Mouse (Mus musculus): ENCODE measurements around the gene Slc36a4.

Gene Slc36a4

GRCm38 (mm10) chr9:15709599-15710381 is at the start of gene Slc36a4:
Gene Slc36a4 (plus strand): TSS chr9:15709738.
- peak; percentile 60 for DNase-seq (ENCODE audit: low read depth, low spot score)

DNA sequence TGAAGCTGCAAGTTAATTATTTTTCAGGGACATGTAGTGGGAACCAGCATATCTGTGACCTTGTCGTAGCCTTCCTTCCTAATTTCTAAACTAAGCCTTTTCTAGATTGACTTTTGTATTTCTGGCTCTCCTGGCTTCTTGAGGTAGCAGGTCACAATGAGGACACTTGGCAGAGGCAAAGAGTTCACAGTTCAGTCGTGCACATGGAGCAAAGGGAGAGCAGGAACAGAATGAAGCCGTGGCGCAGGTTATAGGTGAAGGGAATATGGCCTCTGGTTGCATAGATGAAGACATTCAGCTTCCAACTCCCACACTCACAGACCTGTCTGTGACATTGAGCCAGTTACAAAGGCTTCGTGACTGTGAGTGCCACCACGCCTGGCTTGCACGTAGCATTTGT is 44.9 kb upstream of the Slc36a4 start:
- no peak for DNase-seq (ENCODE audit: low read depth, low spot score)

GRCm38 (mm10) chr9:15669452-15669851 is 40.1 kb upstream of the Slc36a4 start:
- no peak for DNase-seq (ENCODE audit: low read depth, low spot score)

- DNase-seq (ENCODE audit: low read depth, low spot score) = no peak
Observed at GRCm38 (mm10) chr9:15670002-15670527, 39.5 kb upstream of the Slc36a4 start.

GRCm38 (mm10) chr9:15672251-15672650 is 37.3 kb upstream of the Slc36a4 start:
- DNase-seq (ENCODE audit: low read depth, low spot score) = no peak

GRCm38 (mm10) chr9:15681855-15682466 is 27.6 kb upstream of the Slc36a4 start:
- peak; percentile 47 for DNase-seq (ENCODE audit: low read depth, low spot score)

DNA sequence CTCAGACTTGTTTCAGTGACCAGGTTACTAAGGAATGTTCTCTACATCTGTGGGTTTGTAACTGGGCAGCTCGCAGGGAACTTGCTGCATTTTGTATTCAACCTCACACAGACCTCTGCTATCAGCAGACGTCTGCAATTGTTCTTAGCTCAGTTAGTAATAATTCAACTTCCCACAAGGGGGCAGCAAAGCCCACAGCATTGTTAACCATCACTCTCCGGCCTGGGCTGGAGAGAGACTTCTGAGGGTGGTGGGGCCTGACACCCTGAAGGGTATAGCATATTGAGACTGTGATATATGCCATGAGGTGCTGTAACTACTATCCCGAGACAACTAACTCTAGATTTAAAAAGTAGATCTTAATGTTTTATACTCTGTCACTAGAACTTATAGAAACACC is 24.3 kb upstream of the Slc36a4 start:
- peak; percentile 21 for DNase-seq (ENCODE audit: low read depth, low spot score)

DNA sequence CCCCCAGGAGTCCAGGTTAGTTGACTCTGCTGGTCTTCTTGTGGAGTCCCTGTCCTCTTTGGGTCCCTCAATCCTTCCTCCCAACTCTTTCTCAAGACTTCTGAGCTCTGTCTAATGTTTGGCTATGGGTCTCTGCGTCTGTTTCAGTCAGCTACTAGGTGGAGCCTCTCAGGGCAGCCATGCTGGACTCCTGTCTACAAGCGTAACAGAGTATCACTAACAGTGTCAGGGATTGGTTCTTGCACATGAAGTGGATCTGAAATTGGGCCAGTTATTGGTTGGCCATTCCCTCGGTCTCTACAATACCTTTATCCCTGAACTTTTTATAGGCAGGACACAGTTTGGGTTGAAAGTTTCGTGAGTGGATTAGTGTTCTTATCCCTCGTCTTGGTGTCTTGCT is 22.2 kb upstream of the Slc36a4 start:
- no peak for DNase-seq (ENCODE audit: low read depth, low spot score)

DNA sequence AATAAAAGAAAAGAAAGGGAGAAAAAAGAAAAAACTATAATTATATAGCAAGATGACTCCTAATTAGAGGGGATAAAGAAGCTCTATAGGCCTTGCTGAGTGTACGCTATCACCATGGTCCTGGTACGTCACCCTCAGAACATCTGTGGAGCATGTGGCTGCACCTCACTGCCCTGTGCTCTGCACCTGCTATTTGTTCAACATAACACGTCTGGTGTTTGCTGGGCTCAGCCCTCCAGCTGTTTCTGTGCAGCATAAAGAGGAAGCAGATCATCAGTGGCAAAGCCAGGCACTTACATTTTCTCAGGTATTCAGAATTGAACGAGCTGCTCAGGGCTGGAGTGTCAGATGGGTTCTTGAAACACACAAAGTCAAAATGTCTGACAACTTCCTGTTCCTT is 15.7 kb upstream of the Slc36a4 start:
- no peak for DNase-seq (ENCODE audit: low read depth, low spot score)

DNA sequence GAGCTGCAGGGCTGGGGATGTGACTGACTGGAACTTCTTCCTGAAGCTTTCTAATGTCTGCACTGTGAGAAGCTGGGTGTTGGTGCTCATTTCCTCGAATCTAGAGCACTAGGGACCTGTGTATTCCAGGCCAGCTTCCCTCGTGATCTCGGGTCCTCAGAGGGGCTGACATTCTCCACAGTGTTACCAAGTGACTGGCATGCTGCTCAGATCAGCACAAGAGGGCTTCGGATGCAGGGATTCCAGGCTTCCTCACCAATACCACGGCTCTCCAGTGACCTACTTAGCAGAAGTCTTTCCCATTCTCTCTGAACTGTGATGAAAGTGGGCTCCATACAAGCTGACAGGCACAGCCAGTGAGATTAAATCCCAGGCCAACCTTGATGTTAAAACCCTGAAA is 14.5 kb upstream of the Slc36a4 start:
- no peak for DNase-seq (ENCODE audit: low read depth, low spot score)

DNA sequence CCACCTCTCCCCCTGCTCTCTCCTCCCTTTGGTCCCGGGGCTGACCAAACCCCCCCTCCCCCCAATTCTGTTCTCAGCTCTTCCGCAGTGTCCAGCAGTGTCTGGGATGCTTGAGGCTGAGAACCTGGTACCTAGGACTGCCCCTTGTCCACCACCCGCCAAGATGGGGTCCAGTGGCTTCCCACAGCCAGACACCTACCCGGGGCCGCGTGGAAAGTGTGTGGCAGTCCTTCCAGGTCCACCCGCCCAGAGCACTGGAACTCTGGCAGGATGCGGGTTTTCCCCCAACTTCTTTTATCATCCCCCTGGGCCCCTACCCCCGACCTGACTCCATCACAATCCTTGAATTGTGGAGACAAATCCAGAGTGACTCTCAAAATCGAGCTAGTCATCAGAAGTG is 3.8 kb upstream of the Slc36a4 start:
- no peak for DNase-seq (ENCODE audit: low read depth, low spot score)

DNA sequence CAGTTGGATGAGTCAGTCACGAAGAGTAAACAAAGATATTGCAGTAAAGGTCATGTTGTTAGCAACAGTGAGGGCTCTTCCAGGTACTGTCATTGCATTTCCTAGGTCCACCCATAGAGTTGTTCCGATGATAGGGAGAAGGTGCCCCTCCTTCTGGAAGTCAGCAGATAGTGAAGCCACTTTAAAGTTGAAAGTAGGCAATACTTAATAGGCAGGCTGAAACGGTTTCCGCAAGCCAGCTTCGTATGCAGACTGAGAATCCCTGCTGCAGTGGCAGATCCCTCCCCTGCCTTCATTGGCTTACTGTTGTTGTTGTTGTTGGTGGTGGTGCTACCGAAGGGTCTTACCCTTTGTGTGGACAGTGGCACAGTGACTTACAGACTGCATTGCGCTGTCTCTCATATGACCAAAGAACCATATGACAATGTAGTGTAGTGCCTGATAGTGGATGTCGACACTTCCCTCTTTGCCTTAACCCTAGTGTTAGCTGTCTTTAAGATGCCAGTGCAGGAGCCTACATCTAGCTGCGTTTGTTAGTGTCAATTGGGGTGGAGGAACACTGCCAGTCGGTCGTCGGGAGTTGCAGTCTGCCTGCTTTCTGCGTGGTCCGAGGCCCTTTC is 449 bp upstream of the Slc36a4 start:
- DNase-seq (ENCODE audit: low read depth, low spot score) = no peak

DNA sequence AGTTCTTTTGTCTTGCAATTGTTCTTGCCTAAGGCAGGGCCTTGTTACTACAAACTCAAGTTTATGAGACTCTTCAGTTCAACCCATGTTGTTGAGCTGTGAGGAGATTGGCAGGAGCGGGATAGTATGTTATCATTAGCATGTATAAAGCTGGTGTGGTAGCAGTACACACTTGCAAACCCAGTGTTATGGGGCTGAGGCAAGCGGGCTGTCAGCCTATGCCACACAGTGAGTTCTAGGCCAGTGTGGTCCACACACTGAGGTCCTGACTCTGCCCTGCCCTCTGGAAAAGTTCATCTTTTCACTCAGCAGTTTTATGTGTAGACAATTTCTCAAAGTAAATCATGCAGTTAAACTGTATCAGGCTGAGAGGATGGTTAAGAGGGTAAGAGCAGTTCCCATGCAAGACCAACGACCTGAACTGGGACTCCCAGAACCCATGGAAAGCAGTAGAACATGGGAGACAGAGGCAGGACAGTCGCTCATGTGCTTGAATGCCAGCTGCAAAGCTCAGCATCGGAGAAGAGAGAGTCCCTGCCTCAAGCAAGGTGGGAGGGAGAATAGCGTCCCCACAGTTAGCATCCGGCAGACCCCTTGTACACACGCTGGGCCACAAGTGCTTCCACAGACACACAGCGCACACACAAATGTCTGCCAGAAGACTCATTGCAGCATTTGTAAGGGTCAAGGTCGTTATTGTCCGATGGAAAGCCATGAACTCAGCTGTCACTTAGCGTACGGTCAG is 1.5 kb downstream of the Slc36a4 start:
- no peak for DNase-seq (ENCODE audit: low read depth, low spot score)

DNA sequence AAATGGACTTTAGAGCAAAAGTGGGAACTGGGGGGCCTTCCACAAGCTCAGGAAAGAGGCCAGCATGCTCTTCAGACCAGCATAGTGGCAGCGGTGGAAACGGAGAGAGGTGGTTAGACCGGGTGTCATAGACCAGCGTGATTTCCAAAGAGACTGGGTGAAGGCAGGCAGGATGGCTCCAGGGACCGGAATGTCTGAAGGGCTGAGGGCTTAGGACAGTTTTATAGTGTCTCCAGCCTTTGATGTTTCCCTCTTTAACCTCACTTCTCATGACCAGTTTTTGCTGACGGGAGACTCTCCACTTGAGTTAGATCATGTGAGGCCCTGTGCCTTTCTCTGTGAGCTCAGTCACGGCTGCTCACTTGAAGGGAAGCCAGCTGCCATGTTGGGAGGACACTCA is 2.1 kb downstream of the Slc36a4 start:
- DNase-seq (ENCODE audit: low read depth, low spot score) = no peak

- no peak for DNase-seq (ENCODE audit: low read depth, low spot score)
Observed at GRCm38 (mm10) chr9:15714792-15715191, 5.3 kb downstream of the Slc36a4 start.

DNA sequence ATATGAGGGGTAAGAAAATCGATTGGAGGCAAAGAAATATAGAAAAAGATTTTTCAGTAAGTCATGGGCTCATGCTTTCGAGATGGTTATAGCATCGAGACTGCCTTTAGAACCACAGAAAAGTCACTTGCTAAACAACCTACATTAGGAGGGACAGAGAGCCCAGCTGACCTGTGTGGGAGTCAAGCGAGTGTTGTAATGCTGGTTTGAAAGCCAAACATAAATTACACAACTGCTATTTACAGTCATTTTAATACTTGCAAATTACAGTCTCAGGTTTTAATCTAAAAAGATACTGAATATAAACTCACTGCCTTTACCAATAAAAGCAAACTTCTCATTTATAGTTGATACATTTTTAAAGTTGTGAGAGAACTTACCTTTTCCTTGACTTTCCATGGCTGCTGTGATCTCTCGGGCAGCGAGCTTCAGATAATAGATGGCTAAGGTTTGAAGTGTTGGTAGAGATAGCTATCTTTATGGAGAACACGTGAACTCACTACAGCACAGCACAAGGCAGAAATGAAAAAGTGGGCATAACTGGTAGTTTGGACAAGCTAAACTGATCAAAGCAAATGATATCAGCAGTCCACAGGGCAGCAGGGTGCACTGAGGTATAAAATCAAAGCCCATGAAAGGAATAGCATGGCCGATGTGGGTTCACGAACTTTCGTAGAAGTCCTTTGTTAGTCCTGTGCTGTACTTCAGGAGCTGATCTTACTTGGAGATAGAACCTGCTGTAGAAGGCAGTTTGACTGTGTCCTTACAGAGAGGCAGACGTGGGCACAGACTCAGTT is 5.9 kb downstream of the Slc36a4 start:
- no peak for DNase-seq (ENCODE audit: low read depth, low spot score)

GRCm38 (mm10) chr9:15717363-15717762 is 7.8 kb downstream of the Slc36a4 start:
- DNase-seq (ENCODE audit: low read depth, low spot score) = no peak

DNA sequence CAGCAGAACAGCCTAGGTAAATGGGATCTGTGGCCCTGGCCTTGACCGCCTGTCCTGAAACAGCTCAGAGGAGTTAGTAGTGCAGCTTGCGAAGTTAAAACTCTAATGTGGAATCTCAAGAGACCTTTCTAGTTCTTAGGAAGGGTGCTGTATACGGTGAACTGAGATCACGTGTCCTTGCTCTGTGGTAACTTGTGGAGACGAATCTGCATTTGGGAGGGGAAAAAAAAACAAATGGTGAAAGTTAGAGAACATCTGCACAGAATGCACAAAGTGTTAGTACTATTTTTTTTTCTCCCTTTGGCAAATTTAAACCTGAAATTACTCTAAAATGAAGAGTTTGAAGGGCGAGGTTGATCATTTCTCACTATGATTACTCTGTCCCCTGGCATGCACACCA is 8.8 kb downstream of the Slc36a4 start:
- no peak for DNase-seq (ENCODE audit: low read depth, low spot score)

- no peak for DNase-seq (ENCODE audit: low read depth, low spot score)
Observed at GRCm38 (mm10) chr9:15719594-15719993, 10.1 kb downstream of the Slc36a4 start.

DNA sequence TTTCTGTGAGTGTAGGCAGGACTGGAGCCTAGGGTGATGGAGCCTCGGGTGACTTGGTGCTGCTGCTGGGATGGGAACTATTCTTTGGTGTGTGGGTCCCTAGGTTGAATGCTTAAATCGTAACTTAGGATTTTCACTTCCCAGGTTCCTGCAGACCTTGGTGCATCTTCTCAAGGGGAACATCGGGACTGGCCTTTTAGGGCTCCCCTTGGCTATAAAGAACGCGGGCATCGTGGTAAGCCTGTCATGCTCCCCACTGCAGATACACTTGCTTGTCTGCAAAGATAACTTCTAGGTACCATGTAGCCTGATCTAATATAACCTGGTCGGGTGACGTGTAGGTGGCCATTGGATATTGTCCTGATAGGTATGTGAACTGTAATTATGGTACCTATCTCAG is 11.0 kb downstream of the Slc36a4 start:
- DNase-seq (ENCODE audit: low read depth, low spot score) = no peak

- DNase-seq (ENCODE audit: low read depth, low spot score) = no peak
Observed at GRCm38 (mm10) chr9:15721226-15721833, 11.8 kb downstream of the Slc36a4 start.

Data from skeletal muscle tissue, adult 2 months (tissue).